Mouse (Mus musculus): ENCODE measurements around the gene Olfr568. TPM values are rescaled to one million over a fixed set of nuclear protein-coding genes. Genes with fewer than 3 reads are reported as not detected.
A peak's percentile ranks its signal among the peaks of the same experiment; 100 is the strongest.

Olfr568 gene
- total and polyA plus RNA-seq, 2 experiments: not detected

DNA sequence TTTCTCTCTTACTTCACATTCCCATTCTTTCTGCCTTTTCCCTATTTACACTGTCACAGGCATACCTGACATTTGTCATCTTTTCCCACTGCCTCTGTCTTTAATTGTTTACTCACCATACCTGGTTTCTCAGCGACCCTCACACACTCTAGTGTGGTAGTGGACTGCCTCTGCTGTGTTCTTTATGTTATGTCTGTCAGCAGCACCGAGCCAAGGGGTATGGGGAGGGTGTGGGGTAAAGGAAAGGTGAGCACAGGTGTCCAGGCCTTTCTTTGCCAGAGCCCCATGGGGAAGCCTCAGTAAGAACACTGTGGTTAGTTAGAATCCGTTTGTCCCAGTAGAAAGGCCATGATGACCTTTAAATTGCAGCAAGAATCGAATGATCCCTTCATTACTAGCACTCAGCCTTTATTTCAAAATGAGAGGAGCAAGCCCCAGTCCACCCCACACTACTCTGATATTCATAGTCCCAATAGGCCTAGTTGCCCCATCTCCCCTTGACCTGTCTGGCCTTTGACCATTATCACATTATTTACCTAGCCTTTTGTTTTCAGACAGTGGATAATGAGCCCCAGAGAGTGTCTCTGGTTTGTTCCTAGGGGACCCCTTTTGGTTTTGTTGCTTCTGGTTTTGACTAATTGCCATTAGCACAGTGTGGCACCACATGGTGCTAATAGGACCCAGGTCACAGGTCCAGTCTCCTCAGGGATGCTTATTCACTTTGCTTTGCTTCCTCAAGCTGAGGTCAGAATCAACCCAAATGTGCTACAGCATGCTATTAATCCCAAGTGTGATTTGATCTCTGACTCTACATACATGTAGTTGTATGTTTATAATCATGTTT lies 40.3 kb downstream of the Olfr568 start, which contains the start of gene Olfr571:
Gene Olfr571, minus strand, starts transcription at position 505 of the 844 bp plus-strand sequence.
- Histone ChIP-seq H3K79me2 (ENCODE audit: control insufficient read depth, insufficient read depth, low read length) (no peaks in the 10 kb centered on the region), H3K4me1 (ENCODE audit: control insufficient read depth, insufficient read depth, low read length) (no peaks in the 10 kb centered on the region), H3K4me3 (ENCODE audit: insufficient read depth, low read depth, low read length) (no peak within 1 kb of the TSS), H3K36me3 (ENCODE audit: control insufficient read depth, insufficient read depth, low read length) (no peaks in the 10 kb centered on the region), H3K9ac (ENCODE audit: low read depth, low read length) (no peak within 1 kb of the TSS), H3K27ac (replicated peaks; ENCODE audit: insufficient read depth, low read depth, low read length) (no peak within 1 kb of the TSS), H3K27me3 (ENCODE audit: control insufficient read depth, insufficient read depth, low read length) (no peaks in the 10 kb centered on the region)
- DNase-seq (ENCODE audit: extremely low read depth, low read depth, low spot score): no peak
- TF ChIP-seq CTCF (IDR thresholded peaks at IDR 0.05; ENCODE audit: low read depth, low read length) (no peak), POLR2A (IDR thresholded peaks at IDR 0.05; ENCODE audit: extremely low read depth, insufficient read depth, low read length) (no peak)
- 50% methylated on average over 4 of the region's 4 CpGs for WGBS

DNA sequence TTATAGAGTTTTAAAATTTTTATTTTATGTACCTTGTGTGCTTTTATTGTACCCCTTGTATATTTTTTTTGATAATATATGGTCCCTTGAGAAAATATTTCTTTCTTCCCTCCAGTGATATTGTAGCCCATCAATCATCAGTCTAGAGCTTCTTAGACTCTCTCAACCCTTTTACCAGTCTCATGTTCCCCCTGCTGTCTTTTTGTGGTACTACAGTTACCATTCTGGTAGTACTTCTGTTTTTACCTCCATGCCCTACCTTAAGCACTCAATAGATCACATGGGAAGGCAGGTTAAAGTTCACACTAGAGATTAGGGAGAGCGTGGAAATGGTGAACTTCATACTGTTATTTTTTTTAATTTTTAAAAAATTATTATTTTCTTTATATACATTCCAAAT lies 42.7 kb downstream of the Olfr568 start:
- no peak overlapping the region for H3K27ac ChIP-seq (replicated peaks; ENCODE audit: insufficient read depth, low read depth, low read length)
- peak; percentile 60 for DNase-seq (ENCODE audit: extremely low read depth, low read depth, low spot score)
- no peaks in the 10 kb centered on the region for H3K36me3 ChIP-seq (ENCODE audit: control insufficient read depth, insufficient read depth, low read length)
- no peaks in the 10 kb centered on the region for H3K4me1 ChIP-seq (ENCODE audit: control insufficient read depth, insufficient read depth, low read length)
- no peaks in the 10 kb centered on the region for H3K79me2 ChIP-seq (ENCODE audit: control insufficient read depth, insufficient read depth, low read length)
- no peak for TF ChIP-seq POLR2A (IDR thresholded peaks at IDR 0.05; ENCODE audit: extremely low read depth, insufficient read depth, low read length)
- TF ChIP-seq CTCF (IDR thresholded peaks at IDR 0.05; ENCODE audit: low read depth, low read length): no peak
- H3K4me3 ChIP-seq (ENCODE audit: insufficient read depth, low read depth, low read length): no peak overlapping the region
- no peaks in the 10 kb centered on the region for H3K27me3 ChIP-seq (ENCODE audit: control insufficient read depth, insufficient read depth, low read length)
- 0% methylated on average over 1 of the region's 1 CpGs for WGBS
- H3K9ac ChIP-seq (ENCODE audit: low read depth, low read length): no peak overlapping the region

DNA sequence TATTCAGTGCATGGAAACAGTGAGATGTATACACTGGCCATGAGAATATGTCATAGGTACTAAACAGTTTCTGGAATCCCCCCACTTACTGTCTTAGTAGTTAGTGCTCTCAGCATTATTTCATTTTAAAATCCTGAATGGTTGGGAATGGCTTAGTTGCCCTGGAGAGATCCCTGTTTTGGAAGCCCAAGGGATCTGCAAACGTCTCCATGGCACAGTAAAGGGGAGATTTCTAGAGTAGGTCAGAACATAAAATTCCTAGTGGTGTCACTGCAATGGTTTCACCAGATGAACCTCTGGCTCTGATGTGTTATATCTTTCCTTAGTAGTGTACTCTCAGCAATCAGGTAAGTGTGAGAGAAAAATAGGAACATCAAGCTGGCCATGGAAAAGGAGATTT lies 47.2 kb downstream of the Olfr568 start, which contains the start of gene Olfr572:
Gene Olfr572, plus strand, starts transcription at position 301 of the 400 bp plus-strand sequence.
- TF ChIP-seq CTCF (IDR thresholded peaks at IDR 0.05; ENCODE audit: low read depth, low read length) (no peak), POLR2A (IDR thresholded peaks at IDR 0.05; ENCODE audit: extremely low read depth, insufficient read depth, low read length) (no peak)
- H3K9ac ChIP-seq (ENCODE audit: low read depth, low read length): no peak within 1 kb of the TSS
- H3K27me3 ChIP-seq (ENCODE audit: control insufficient read depth, insufficient read depth, low read length): no peaks in the 10 kb centered on the region
- DNase-seq (ENCODE audit: extremely low read depth, low read depth, low spot score): no peak
- no peak within 1 kb of the TSS for H3K27ac ChIP-seq (replicated peaks; ENCODE audit: insufficient read depth, low read depth, low read length)
- H3K4me3 ChIP-seq (ENCODE audit: insufficient read depth, low read depth, low read length): no peak within 1 kb of the TSS
- 50% methylated on average over 1 of the region's 1 CpGs for WGBS
- H3K79me2 ChIP-seq (ENCODE audit: control insufficient read depth, insufficient read depth, low read length): no peaks in the 10 kb centered on the region
- H3K4me1 ChIP-seq (ENCODE audit: control insufficient read depth, insufficient read depth, low read length): no peaks in the 10 kb centered on the region
- H3K36me3 ChIP-seq (ENCODE audit: control insufficient read depth, insufficient read depth, low read length): no peaks in the 10 kb centered on the region

DNA sequence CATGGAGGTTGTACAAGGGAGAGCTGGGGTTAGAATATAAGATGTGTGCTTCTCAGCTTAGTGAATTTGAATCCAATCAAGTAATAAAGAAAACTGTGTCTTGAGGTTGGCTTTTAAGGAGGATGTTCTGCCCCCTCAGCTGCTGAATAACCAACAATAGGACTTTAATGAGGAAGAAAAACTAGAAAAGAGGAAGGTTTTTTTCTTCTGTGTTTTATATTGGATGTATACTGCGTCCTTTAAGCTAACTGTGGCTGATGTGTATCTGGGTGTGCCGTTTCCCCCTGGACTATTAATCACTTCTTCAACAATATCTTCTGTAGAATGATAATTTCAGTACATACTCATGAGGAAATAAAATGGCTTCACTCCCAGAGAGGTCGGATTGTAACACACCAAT lies 50.2 kb downstream of the Olfr568 start:
- Histone ChIP-seq H3K4me1 (ENCODE audit: control insufficient read depth, insufficient read depth, low read length) (no peaks in the 10 kb centered on the region), H3K9ac (ENCODE audit: low read depth, low read length) (no peak overlapping the region), H3K36me3 (ENCODE audit: control insufficient read depth, insufficient read depth, low read length) (no peaks in the 10 kb centered on the region), H3K4me3 (ENCODE audit: insufficient read depth, low read depth, low read length) (no peak overlapping the region), H3K27ac (replicated peaks; ENCODE audit: insufficient read depth, low read depth, low read length) (no peak overlapping the region), H3K79me2 (ENCODE audit: control insufficient read depth, insufficient read depth, low read length) (no peaks in the 10 kb centered on the region), H3K27me3 (ENCODE audit: control insufficient read depth, insufficient read depth, low read length) (no peaks in the 10 kb centered on the region)
- WGBS: 68% methylated on average over 3 of the region's 3 CpGs
- no peak for DNase-seq (ENCODE audit: extremely low read depth, low read depth, low spot score)
- no peak for TF ChIP-seq CTCF (IDR thresholded peaks at IDR 0.05; ENCODE audit: low read depth, low read length)
- TF ChIP-seq POLR2A (IDR thresholded peaks at IDR 0.05; ENCODE audit: extremely low read depth, insufficient read depth, low read length): no peak

Other genes starting within 250 kb of the Olfr568 start
- not detected in 2 replicates for gene Olfr554, start 238.7 kb upstream of the Olfr568 start, total RNA-seq (2014; rRNA removed)
- gene Olfr554, start 238.7 kb upstream of the Olfr568 start, polyA plus RNA-seq (2012; rRNA removed): not detected in 2 replicates
- gene Olfr555, start 218.3 kb upstream of the Olfr568 start, total RNA-seq (2014; rRNA removed): not detected in 2 replicates
- gene Olfr555, start 218.3 kb upstream of the Olfr568 start, polyA plus RNA-seq (2012; rRNA removed): not detected in 2 replicates
- not detected in 2 replicates for gene Olfr556, start 212.2 kb upstream of the Olfr568 start, total RNA-seq (2014; rRNA removed)
- not detected in 2 replicates for gene Olfr556, start 212.2 kb upstream of the Olfr568 start, polyA plus RNA-seq (2012; rRNA removed)
- 2.3 and 3.0 TPM in 2 replicates for gene Trim68, start 189.8 kb upstream of the Olfr568 start, total RNA-seq (2014; rRNA removed)
- 2.7 and 4.7 TPM in 2 replicates for gene Trim68, start 189.8 kb upstream of the Olfr568 start, polyA plus RNA-seq (2012; rRNA removed)
- not detected in 2 replicates for gene Olfr557, start 181.2 kb upstream of the Olfr568 start, total RNA-seq (2014; rRNA removed)
- gene Olfr557, start 181.2 kb upstream of the Olfr568 start, polyA plus RNA-seq (2012; rRNA removed): not detected in 2 replicates
- gene Olfr558, start 174.9 kb upstream of the Olfr568 start, total RNA-seq (2014; rRNA removed): 0.07 TPM in 1 of 2 replicates, not detected in the other
- gene Olfr558, start 174.9 kb upstream of the Olfr568 start, polyA plus RNA-seq (2012; rRNA removed): 0.02 TPM in 2 replicates
- not detected in 2 replicates for gene Olfr33, start 158.1 kb upstream of the Olfr568 start, total RNA-seq (2014; rRNA removed)
- gene Olfr33, start 158.1 kb upstream of the Olfr568 start, polyA plus RNA-seq (2012; rRNA removed): not detected in 2 replicates
- not detected in 2 replicates for gene Olfr559, start 149.6 kb upstream of the Olfr568 start, total RNA-seq (2014; rRNA removed)
- gene Olfr559, start 149.6 kb upstream of the Olfr568 start, polyA plus RNA-seq (2012; rRNA removed): not detected in 2 replicates
- not detected in 2 replicates for gene Olfr560, start 117.8 kb upstream of the Olfr568 start, total RNA-seq (2014; rRNA removed)
- not detected in 2 replicates for gene Olfr560, start 117.8 kb upstream of the Olfr568 start, polyA plus RNA-seq (2012; rRNA removed)
- gene Olfr78, start 117.7 kb upstream of the Olfr568 start, total RNA-seq (2014; rRNA removed): 0.09 TPM in 1 of 2 replicates, not detected in the other
- gene Olfr78, start 117.7 kb upstream of the Olfr568 start, polyA plus RNA-seq (2012; rRNA removed): not detected in 2 replicates
- gene Olfr561, start 105.9 kb upstream of the Olfr568 start, total RNA-seq (2014; rRNA removed): not detected in 2 replicates
- not detected in 2 replicates for gene Olfr561, start 105.9 kb upstream of the Olfr568 start, polyA plus RNA-seq (2012; rRNA removed)
- not detected in 2 replicates for gene Olfr564, start 73.6 kb upstream of the Olfr568 start, total RNA-seq (2014; rRNA removed)
- not detected in 2 replicates for gene Olfr564, start 73.6 kb upstream of the Olfr568 start, polyA plus RNA-seq (2012; rRNA removed)
- not detected in 2 replicates for gene Olfr566, start 18.4 kb upstream of the Olfr568 start, total RNA-seq (2014; rRNA removed)
- gene Olfr566, start 18.4 kb upstream of the Olfr568 start, polyA plus RNA-seq (2012; rRNA removed): not detected in 2 replicates
- not detected in 2 replicates for gene Olfr569, start 13.8 kb downstream of the Olfr568 start, total RNA-seq (2014; rRNA removed)
- not detected in 2 replicates for gene Olfr569, start 13.8 kb downstream of the Olfr568 start, polyA plus RNA-seq (2012; rRNA removed)
- gene Olfr570, start 17.5 kb downstream of the Olfr568 start, total RNA-seq (2014; rRNA removed): not detected in 2 replicates
- gene Olfr570, start 17.5 kb downstream of the Olfr568 start, polyA plus RNA-seq (2012; rRNA removed): not detected in 2 replicates
- not detected in 2 replicates for gene Olfr571, start 40.4 kb downstream of the Olfr568 start, total RNA-seq (2014; rRNA removed)
- gene Olfr571, start 40.4 kb downstream of the Olfr568 start, polyA plus RNA-seq (2012; rRNA removed): not detected in 2 replicates
- not detected in 2 replicates for gene Olfr572, start 47.3 kb downstream of the Olfr568 start, total RNA-seq (2014; rRNA removed)
- gene Olfr572, start 47.3 kb downstream of the Olfr568 start, polyA plus RNA-seq (2012; rRNA removed): not detected in 2 replicates
- not detected in 2 replicates for gene Olfr573-ps1, start 65.5 kb downstream of the Olfr568 start, total RNA-seq (2014; rRNA removed)
- not detected in 2 replicates for gene Olfr573-ps1, start 65.5 kb downstream of the Olfr568 start, polyA plus RNA-seq (2012; rRNA removed)
- not detected in 2 replicates for gene Olfr574, start 71.3 kb downstream of the Olfr568 start, total RNA-seq (2014; rRNA removed)
- not detected in 2 replicates for gene Olfr574, start 71.3 kb downstream of the Olfr568 start, polyA plus RNA-seq (2012; rRNA removed)
- gene Olfr575, start 81.7 kb downstream of the Olfr568 start, total RNA-seq (2014; rRNA removed): not detected in 2 replicates
- gene Olfr575, start 81.7 kb downstream of the Olfr568 start, polyA plus RNA-seq (2012; rRNA removed): not detected in 2 replicates
- gene Olfr576, start 85.5 kb downstream of the Olfr568 start, total RNA-seq (2014; rRNA removed): not detected in 2 replicates
- gene Olfr576, start 85.5 kb downstream of the Olfr568 start, polyA plus RNA-seq (2012; rRNA removed): not detected in 2 replicates
- gene Olfr577, start 98.8 kb downstream of the Olfr568 start, total RNA-seq (2014; rRNA removed): not detected in 2 replicates
- not detected in 2 replicates for gene Olfr577, start 98.8 kb downstream of the Olfr568 start, polyA plus RNA-seq (2012; rRNA removed)
- not detected in 2 replicates for gene Olfr578, start 112.2 kb downstream of the Olfr568 start, total RNA-seq (2014; rRNA removed)
- gene Olfr578, start 112.2 kb downstream of the Olfr568 start, polyA plus RNA-seq (2012; rRNA removed): not detected in 2 replicates
- not detected in 2 replicates for gene Olfr582, start 160.9 kb downstream of the Olfr568 start, total RNA-seq (2014; rRNA removed)
- not detected in 2 replicates for gene Olfr582, start 160.9 kb downstream of the Olfr568 start, polyA plus RNA-seq (2012; rRNA removed)
- gene Olfr583, start 174.2 kb downstream of the Olfr568 start, total RNA-seq (2014; rRNA removed): not detected in 2 replicates
- gene Olfr583, start 174.2 kb downstream of the Olfr568 start, polyA plus RNA-seq (2012; rRNA removed): not detected in 2 replicates
- gene Olfr584, start 204.8 kb downstream of the Olfr568 start, total RNA-seq (2014; rRNA removed): not detected in 2 replicates
- not detected in 2 replicates for gene Olfr584, start 204.8 kb downstream of the Olfr568 start, polyA plus RNA-seq (2012; rRNA removed)
- not detected in 2 replicates for gene Olfr585, start 220.6 kb downstream of the Olfr568 start, total RNA-seq (2014; rRNA removed)
- not detected in 2 replicates for gene Olfr585, start 220.6 kb downstream of the Olfr568 start, polyA plus RNA-seq (2012; rRNA removed)
- not detected in 2 replicates for gene Olfr586, start 248.5 kb downstream of the Olfr568 start, total RNA-seq (2014; rRNA removed)
- gene Olfr586, start 248.5 kb downstream of the Olfr568 start, polyA plus RNA-seq (2012; rRNA removed): not detected in 2 replicates

All from liver, adult 2 months (tissue).